Mouse (Mus musculus): ENCODE measurements around the gene Ttc28.

GRCm38 (mm10) chr5:111075841-111076240 lies 196.2 kb downstream of the Ttc28 start:
- no peak for TF ChIP-seq CHD2 (IDR thresholded peaks at IDR 0.05; ENCODE audit: low read depth, low read length)
- no peak for TF ChIP-seq MAFK (IDR thresholded peaks at IDR 0.05; ENCODE audit: insufficient read depth, low read depth, low read length)
- no peak for TF ChIP-seq HCFC1 (IDR thresholded peaks at IDR 0.05; ENCODE audit: borderline replicate concordance, insufficient read depth, low read length)
